Mouse (Mus musculus): Measurements from ENCODE around the gene Trappc3.

- TF ChIP-seq POLR2A (IDR thresholded peaks at IDR 0.05; ENCODE audit: control insufficient read depth, low read depth, low read length) (no peak), CTCF (IDR thresholded peaks at IDR 0.05; ENCODE audit: control insufficient read depth, insufficient read depth, insufficient replicate concordance, low read depth, low read length) (no peak)
Measured at GRCm38 (mm10) chr4:126226640-126227039, 35.5 kb upstream of the Trappc3 start.
